Mouse (Mus musculus): ENCODE measurements around the gene Als2.

The Als2 gene

DNA sequence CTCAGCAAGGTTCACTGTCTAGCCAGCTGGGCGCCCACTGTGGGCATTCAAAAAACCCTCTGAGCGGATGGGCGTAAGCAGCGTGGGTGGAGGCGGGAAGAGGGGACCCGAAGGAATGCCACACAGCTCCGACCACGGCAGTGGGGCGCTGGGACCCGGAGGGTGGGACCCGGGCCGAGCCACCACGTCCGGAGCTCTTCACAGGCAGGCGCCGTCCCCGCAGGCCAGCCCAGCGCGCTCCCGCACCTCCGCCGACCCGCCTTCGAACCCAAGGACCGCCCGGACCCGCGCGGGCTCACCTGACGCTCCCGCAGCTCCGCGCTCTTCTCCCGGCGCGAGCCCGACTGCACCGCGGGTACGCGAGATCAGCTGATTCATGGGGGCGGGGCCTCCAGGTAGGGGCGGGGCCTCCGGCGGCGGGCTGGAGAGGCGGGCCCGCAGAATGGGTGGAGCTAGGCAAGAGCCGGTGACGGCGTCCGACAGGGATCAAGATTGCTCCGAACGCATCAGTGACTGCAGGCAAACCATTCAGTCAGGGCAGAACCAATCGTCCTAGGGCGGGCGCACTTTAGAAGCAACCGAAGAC lies at the start of gene Als2:
TSS of gene Als2 (minus strand) at position 376 of the 586 bp plus-strand sequence.
- DNase-seq (ENCODE audit: low spot score): peak; percentile 97

DNA sequence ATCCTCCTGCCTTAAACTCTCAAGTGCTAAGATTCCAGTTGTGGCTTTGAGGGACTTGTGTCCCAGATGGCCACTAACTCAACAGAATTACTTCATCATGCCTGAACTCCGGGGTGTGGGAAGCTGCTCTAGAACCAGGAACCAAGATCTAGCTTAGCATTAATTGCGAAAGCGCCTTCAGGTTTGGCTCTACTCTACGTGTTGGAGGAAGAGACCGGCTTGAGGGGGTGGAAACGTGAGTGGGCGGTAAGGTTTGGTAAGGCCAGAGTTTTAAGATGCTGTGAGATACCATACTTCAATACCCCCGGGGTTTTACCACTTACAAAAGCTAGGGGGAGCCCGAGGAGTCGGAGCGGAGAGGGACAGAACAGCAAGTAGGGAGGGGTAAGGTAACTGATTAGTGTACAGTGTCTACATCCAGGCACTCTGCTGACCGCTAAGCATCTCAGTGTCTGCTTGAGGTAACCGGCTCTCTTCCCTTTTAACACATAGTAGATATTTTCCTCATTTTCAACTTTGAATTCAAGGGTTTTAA lies 49.4 kb upstream of the Als2 start:
- no peak for DNase-seq (ENCODE audit: low spot score)

DNA sequence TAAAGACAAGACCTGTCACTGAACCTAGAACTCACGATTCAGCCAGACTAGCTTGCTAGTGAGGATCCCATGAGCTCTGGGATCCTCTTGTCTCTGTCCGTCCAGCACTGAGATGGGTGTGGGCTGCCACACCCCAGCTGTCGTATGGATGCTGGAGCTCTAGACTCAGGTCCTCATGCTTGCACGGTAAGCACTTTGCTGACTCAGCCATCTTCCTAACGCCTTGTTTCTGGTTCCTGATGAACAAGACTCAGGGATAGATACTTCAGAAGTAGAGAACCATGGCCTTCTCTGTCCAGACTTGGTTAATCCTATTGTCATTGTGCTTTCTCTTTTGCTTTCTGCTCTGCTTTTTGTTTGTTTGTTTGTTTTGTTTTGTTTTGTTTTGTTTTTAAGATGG lies 48.8 kb upstream of the Als2 start:
- DNase-seq (ENCODE audit: low spot score): no peak

DNA sequence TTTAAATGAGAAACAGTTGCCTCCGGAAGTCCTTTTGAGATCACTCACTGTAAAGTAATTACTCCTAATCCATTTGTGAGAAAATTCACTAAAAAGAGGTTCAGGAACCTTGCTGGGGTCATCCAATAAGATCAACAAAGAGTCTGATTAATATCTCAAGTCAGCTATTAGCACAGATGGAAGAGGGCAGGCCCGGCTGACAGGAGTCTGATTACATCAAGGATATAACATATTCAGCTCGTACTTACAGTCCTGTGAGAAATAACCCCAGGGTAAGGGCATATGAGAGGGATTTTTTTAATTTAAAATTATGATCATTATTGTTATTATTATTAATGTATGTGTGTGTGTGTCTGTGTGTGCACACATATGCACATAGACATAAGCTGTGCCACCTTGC lies 35.2 kb upstream of the Als2 start:
- DNase-seq (ENCODE audit: low spot score): no peak

DNA sequence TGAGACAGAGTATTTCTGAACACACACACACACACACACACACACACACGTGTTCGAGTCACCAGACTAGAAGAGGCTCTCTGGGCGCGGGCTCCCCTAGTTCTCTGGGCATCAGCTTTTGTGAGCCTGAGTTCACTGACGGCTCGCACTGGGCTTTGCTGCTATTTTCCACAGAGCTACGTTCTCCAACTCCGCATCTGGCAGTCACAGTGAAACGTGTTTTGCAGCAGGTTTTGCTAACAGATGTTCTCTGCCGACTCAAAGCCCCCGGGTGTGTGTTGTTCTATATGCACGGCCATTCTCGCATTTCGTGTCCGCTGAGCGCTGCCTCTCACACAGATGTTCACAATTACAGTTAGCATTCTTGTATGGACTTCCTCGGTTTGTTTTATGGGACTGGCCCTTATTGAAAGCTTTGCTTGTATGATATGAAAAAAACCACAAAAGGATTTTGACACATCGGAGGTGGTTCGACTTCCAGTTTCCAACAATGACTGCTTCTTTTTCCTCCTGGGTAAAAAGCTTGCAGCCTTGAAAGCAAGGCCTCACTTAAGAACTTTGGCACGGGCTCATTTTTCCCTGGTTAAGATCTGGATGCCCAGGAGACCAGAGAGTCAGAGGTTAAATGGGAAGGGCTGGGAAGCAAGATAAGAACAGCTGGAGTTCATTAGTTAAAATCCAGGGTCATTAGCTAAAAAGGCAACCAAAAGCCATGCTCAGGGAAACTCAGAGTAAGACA lies 33.1 kb upstream of the Als2 start:
- peak; percentile 36 for DNase-seq (ENCODE audit: low spot score)

DNA sequence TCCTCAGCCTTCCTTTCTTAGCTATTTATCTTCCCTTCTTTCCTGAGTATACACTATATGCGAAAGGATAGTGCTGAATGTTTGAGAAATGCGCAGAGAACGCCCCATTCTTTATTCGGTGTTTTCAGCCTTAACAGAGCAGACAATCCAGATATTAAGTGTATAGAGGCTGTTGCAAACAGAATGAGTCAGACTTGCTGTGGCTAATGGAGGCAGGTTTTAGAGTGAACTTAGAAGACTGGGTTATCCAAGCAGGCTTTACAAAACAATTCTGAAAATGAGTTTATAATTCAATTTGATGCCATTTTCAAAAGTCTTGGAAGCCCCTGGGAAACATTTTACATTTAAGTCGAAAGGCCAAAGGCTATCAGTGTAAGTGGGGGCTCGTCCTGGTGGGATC lies 32.4 kb upstream of the Als2 start:
- DNase-seq (ENCODE audit: low spot score): peak; percentile 14

DNA sequence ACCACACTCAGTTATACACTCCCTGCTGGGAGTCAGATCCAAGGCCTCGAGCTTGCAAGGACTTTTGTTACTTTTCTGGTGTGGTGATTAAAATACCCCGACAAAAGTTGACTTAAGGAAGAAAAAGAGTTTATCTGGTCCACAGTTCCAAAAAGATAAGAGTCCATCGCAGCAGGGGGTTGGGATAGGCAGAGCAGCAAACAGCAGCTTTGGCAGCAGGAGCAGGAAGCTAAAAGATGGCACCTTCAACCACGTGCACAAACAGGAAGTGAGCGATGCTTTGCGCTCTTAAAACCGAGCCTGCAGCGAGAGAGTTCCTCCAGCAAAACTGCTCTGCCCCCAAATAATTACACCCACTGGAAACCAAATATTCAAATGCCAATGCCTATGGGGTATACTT lies 31.9 kb upstream of the Als2 start:
- DNase-seq (ENCODE audit: low spot score): no peak

DNA sequence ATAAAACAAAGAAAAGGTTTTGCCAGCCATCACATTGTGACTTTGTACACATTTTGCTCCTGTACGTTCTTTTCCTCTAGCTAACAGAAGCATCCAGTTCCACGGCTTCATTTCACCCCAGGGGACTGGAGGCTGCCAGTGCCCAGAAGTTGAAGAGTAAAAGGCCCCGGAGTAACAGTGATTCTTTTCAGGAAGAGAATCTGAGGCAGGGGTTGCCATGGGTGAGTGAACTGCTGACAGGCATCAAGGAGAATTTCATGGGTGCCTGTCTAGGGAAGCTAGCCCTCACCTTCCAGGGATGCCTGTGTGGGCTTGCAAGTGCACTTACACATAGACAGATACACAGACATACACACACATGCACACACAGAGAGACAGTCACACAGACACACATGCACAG lies 20.7 kb upstream of the Als2 start:
- no peak for DNase-seq (ENCODE audit: low spot score)

DNA sequence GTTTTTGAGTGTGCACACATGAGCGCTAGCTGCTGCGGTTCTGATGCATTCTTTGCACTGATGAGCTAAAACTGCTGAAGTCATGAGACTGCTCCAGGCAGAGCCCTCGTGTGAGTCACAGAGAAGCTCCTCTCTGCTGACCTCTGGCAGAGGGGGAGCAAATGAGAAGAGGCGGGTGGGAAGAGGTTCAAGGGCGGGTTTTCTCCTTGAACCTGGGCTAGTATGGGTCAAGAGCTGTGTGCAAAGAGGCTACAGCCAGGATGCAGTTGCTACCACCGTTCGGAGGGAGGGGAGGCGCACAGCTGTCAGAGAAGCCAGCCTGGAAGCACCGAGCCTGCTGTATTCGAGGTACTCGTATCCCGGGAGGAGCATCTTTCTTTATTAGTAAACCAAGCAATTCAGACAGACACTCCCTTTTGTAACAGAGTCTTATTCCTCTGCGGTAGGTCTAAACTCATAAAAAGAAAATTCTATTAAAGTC lies 19.8 kb upstream of the Als2 start, which contains the start of gene Cdk15:
TSS of gene Cdk15 (plus strand) at position 156 of the 481 bp plus-strand sequence.
- DNase-seq (ENCODE audit: low spot score): peak; percentile 62

DNA sequence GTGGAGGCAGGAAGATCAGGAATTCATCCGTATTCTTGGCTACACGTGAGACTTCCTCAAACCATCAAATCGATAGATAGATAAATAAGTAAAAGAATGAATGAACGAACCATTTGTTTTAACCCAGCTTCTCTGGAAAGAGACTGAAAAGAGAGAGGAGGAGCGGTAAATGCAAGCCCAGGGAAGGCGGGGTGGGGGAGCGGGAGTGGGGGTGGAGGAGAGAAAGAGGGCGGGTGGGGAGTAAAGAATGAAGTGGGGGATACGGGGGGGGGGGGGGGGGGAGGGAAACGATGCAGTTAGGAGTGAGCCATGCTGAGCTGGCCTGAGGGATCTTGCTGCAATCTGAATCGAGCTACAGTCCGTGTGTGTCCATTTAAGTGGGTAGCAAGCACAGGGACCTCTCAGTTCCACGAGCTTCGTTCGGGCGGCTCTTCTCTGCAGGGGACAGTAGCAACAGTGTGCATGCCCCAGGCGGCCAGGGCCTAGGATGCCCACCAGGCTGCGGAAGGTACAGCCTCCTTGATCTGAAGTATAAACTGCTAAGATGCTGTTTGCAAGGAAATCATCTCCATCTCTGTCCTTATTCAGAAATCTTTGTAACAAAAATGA lies 16.4 kb upstream of the Als2 start:
- no peak for DNase-seq (ENCODE audit: low spot score)

DNA sequence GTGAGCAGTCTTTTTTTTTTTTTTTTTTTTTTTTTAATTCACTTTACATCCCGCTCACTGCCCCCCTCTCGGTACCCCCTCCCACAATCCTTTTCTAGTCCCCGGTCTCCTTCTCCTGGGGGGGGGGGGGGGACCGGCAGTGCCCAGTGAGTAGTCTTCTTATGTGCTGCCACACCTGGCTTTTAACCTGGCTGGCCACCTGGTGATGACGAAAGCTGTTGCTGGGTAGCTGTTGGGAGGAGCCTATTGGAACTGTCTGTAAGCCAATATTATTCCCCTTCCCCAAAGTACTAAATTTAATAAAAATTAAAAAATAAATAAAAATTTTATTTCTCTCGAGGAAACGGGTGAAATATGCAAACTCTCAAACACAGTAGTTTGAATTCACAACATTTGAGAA lies 15.7 kb upstream of the Als2 start:
- DNase-seq (ENCODE audit: low spot score): no peak

DNA sequence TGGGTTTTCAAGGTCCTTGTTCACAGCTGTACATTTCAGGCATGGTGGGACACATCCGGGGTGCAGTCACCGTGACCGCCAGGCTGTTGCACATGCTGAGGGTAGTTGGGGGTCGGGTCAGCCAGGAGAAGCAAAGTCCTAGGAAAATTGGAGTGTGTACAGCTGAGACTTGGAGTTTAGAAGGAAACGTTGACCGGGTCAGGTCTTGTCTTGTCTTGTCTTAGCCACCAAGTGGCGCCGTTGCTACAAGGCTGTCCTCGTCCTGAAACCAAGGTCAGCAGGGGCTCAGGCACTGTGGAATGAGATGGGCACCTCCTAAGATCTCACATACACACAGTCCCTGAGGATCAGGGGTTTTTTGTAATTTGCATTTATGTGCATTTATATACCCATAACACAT lies 10.6 kb upstream of the Als2 start:
- peak; percentile 58 for DNase-seq (ENCODE audit: low spot score)

DNA sequence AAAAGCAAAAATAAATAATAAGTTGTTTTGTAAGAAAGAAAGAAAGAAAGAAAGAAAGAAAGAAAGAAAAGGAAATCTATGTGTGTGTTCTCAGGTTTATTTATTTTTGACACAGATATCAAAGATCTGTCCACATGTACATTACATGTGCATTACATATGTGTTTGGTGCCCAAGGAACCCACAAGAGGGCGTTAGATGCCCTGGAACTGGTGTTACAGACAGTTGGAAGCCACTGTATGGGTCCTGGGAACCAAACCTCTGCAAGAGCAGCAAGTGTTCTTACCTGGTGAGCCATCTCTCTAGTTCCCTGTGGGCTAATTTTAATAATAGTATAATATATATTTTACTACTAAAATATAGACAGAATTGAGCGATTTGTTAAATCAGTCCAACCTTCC lies 6.7 kb upstream of the Als2 start:
- no peak for DNase-seq (ENCODE audit: low spot score)

DNA sequence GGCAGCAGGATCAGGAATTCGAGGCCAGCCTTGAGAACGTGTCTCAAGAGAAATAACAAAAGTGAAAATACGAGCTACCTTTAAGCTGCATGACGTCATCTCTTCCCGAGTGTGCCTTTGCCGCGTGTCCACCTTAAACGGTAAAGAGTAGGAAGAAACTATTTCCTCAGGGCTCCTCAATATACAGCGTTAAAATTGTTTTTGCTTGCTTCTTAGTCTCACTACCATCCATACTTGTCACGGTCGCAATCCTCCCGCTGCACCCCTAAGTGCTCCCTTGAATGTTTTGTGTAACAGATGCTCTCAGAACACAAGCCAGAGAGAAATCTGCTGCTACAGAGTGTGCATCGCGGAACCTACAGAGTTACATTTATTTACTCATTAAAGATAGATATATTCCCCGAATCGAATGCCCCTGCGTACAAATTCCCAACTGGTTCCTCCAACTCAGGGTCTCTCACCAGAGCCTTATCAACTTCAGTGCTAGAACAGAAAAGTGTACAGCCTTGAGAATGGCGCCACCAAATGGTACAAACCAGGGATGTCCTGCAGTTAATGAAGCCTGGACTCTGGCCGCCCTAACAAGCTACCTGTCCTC lies 682 bp upstream of the Als2 start:
- DNase-seq (ENCODE audit: low spot score): peak; percentile 76

DNA sequence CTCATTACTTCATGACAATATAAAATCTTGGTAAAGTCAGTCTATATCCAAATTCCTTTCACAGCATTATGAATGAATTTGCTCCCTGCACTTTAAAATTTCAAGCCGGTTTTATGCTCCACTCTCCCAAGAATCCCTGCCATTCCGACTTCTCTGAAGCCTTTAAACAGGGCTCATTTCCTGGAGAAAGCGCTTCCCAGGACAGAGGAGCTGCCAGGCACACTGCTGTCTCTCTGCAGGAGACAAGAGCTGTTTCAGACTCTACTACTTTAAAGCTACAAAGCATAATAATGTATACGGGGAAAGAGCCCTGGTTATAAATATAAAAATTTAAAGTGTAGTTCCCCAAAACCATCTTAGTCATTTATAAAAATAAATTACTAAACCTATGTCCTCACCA lies 7.8 kb downstream of the Als2 start:
- no peak for DNase-seq (ENCODE audit: low spot score)

DNA sequence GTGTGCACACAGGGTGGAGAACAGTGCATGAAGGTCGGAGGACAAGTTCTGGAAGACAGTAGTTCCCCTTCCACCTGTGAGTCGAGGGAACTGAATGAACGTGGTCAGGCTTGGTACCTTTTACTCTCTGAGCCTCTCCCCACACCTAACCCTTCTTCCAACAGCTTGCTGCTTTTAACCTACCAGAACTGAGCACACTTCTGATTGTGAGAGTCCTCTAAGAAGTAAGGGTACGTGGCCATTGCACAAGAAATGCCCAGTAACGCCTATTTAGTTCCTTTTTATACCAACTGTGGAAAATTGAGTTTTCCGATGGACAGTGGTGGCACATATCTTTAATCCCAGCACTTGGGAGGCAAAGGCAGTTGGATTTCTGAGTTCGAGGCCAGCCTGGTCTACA lies 8.5 kb downstream of the Als2 start:
- DNase-seq (ENCODE audit: low spot score): no peak

DNA sequence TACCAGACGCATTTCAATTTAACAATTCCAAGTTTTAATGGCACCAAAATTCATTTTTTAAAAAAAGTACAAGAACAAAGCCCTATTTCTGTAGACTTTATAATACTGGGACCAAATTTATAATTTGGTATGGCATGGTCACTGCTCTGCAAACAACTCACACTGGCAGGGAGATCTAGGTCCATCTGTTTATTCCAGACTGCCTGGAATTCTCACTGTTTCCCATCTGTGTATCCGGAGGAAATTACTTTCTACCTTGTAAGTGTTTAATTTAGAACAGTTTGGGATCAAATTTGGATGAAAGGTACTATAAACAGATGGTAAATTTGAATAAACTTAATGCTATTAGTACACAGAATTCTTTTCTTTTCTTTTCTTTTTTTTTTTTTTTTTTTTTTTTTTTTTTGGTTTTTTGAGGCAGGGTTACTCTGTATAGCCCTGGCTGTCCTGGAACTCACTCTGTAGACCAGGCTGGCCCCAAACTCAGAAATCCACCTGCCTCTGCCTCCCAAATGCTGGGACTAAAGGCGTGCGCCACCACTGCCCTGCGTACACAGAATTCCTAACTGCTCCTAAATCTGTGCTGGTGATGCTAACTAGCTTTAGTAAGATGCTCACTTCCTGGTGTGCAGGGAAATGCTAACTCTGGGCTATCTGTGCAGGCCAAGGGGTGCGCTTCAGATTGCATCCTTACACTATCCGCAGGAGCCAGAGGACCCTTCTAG lies 14.8 kb downstream of the Als2 start:
- DNase-seq (ENCODE audit: low spot score): no peak

DNA sequence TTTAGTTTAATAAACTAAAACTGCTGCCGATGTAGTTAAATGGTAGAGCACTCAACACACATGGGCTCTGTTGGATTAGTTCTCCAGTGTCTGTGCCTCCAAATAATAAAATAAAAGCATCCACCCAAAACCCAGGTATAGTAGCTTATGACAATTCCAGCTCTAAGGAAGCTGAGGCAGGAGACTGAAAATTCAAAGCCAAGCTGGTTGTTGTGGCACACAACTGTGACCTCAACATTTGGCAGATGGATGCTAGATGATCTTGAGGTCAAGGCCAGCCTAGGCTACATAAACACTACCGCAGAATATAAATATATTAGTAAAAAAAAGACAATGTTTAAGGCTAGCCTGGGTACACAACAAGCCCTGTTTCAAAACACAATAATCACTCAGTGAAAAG lies 15.4 kb downstream of the Als2 start:
- DNase-seq (ENCODE audit: low spot score): no peak

DNA sequence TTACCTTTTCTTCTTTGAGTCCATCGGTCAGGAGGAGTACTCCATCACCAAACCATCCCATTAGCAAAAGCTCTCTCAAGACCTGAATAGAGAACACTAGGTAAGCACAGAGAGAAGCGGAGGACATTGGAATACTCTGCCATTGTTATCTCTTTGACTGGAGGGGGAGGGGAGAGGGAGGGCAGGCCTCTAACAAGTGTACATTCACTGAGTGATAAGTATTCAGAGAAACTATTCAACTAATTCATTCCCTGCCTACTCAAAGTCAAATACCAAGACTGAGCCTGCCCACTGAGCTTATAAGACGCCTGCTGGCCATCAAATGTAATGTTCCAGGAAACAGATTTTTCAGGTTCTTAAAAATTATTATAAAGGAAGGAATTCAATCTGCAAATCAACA lies 16.7 kb downstream of the Als2 start:
- no peak for DNase-seq (ENCODE audit: low spot score)

DNA sequence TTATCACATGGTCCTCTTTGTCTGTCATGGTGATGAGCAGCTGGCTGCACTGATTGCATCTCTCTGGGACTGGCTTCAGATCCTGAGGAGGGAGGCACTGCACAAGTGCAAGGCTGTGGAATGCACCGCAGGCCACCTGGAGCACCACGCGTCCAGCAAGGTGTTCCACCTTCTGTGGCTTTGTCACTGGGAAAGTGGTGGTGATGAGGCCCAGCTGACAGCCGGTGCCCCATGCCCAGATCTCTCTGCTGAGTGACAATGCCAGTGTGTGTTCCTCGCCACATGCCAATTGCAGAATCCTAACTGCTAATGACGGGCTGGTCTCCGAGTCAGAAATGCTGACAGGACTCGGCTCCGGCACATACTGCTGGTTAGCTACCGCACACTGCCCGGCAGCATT lies 21.6 kb downstream of the Als2 start:
- DNase-seq (ENCODE audit: low spot score): no peak

DNA sequence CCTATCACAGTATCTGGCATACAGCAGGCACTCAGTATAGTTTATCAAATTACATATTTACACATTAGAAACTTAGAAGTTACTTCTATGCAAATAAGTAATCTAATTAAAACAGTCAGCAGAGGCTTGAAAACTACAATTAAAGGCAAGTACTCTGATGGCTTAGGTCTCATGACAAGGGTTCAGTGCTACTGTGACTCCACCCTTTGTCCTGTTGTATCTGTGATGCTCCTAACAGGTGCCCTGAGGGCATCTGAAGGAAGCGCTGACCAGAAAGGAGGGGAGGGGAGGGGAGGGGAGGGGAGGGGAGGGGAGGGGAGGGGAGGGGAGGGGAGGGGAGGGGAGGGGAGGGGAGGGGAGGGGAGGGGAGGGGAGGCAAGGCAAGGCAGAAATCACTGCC lies 24.1 kb downstream of the Als2 start:
- DNase-seq (ENCODE audit: low spot score): no peak

Measured in MN1 (cell line).